Mouse (Mus musculus): ENCODE data around the gene Arhgdia. TPM values are rescaled to one million over a fixed set of nuclear protein-coding genes. Genes with fewer than 3 reads are reported as not detected.
A peak's percentile ranks its signal among the peaks of the same experiment; 100 is the strongest.
"Not testable (repeated sequence)": the region's sequence is repeated elsewhere in the genome, so short reads cannot be mapped to it uniquely, and the experiment has no call there.

Arhgdia gene
- polyA plus RNA-seq, 1 experiment from 2014 or later: 553 TPM

DNA sequence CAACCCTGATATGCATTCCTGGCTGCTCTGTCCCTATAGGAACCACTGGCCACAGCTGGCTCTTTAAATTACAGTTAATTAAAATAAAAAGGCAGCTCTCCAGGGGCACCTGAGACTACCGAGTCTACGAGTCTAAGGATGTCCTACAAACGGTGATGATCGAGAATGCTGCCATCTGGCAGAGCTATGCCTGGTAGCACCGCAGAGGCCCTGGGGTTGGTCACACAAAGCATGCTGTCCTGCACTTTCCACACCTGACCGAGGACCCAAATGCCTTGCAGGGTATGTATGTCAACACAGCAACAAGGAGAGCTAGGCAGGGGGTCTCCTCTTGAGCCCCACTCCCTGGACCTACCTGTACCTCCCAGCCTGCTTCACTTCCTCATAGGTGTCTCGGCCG is 32.6 kb upstream of the Arhgdia start:
- no peak for DNase-seq (ENCODE audit: low spot score)

- no peak for DNase-seq (ENCODE audit: low spot score)
Measured at GRCm38 (mm10) chr11:120613481-120613972, 32.1 kb upstream of the Arhgdia start.

DNA sequence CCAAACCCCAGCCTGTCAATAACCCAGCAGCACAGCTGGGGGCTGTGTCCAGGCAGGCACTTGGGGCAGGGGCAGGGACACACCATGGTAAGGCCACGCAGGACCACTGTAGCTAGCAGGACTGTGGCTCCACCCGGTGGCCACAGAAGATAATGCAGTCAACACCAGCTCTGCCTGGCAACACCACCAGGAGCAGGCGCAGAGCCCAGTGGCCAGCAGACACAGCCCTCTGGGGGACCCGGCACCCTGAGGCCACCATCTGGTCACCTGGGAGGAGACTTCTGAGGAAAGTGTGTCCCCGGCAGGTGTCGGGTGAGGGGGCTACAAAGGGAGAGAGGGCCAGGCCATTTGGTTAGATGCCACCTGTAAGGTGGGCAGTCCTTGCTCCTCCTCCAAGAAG is 31.3 kb upstream of the Arhgdia start:
- DNase-seq (ENCODE audit: low spot score): peak; percentile 75

GRCm38 (mm10) chr11:120610477-120611046 is 29.1 kb upstream of the Arhgdia start:
- no peak for DNase-seq (ENCODE audit: low spot score)

DNA sequence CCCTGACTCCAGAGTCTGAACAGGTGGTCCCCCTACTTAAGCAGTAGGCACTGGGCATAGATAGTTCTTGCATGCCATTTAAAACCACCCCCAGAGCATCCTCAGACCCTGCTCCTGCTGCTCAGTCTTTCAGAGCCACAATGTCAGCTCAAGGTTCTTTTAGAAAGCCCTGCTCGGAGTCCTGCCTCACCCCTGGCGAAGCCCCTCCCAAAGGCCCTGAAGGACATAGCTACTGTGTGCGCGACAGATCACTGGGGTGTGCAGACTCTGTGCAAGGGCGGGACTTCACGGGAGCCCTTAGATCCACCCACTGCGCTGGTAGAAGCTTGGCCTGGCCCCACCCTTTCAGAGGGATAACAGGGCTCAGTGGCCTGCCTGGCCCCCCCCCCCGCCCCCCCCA is 27.8 kb upstream of the Arhgdia start:
- no peak for DNase-seq (ENCODE audit: low spot score)

GRCm38 (mm10) chr11:120608241-120609034 is 27.0 kb upstream of the Arhgdia start, which contains the start of gene Npb:
TSS of gene Npb (plus strand) at chr11:120608477.
- no peak for DNase-seq (ENCODE audit: low spot score)

DNA sequence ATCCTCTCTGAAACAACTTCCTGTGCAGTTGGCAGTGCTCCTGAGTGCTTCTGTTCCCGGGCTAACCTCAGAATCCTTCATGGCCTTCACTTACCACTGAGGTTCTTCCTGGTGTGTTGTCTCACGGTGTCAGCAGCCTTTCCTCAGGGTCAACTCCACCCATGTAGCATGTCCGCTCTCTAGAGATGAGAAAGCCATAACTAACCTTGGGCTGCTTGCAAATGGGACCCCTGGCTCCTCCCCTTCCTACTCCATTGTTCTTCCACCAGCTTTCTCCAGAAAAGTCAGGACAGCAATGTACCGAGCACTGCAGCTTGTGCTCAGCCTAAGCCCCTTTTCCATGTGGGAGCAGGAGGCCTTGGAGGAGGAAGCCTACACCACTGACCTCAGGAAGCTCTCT is 25.3 kb upstream of the Arhgdia start:
- no peak for DNase-seq (ENCODE audit: low spot score)

DNA sequence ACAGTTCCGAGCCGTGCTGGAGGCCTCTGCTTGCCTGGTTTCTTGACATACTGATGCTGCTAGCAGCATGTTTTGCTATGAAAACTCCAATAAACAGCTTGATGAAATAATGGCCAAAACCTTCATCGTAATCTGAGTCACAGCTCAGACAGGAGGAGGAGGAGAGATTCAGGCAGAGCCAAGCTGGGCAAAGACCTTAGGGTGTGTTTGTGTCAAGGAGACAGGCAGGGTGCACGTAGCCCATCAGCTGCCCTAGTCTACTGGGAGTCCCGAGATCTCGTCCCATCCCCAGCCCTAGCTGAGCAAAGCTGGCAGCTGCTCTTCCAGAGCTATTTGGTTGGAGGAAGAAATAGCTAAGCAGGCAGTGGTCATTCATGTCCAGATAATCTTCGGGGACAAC is 24.2 kb upstream of the Arhgdia start:
- DNase-seq (ENCODE audit: low spot score): no peak

DNA sequence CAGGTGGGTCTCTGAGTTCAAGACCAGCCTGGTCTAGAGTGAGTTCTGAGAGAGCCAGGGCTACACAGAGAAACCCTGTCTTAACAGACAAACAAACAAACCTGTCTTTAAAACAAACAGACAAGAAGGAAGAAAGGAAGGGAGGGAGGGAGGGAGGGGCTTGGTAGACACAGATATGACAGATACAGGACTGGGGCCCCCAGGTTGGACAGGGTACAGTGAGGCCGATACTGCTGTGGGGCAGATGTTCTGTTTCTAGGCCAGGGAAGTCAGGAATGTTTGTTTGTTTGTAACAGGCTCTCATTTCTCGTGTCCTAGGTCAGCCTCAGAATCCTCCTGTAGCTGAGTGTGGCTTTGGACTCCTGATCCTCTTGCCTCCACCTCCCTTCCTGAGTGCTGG is 22.1 kb upstream of the Arhgdia start:
- DNase-seq (ENCODE audit: low spot score): no peak

- DNase-seq (ENCODE audit: low spot score): peak; percentile 87
Measured at GRCm38 (mm10) chr11:120600716-120601115, 19.3 kb upstream of the Arhgdia start.

- no peak for DNase-seq (ENCODE audit: low spot score)
Measured at GRCm38 (mm10) chr11:120598990-120599549, 17.6 kb upstream of the Arhgdia start.

GRCm38 (mm10) chr11:120598283-120598989 is 17.0 kb upstream of the Arhgdia start, which contains the start of the genes Alyref and Anapc11:
TSS of gene Alyref (minus strand) at chr11:120598365.
TSS of gene Anapc11 (plus strand) at chr11:120598421.
- DNase-seq (ENCODE audit: low spot score): peak; percentile 99

DNA sequence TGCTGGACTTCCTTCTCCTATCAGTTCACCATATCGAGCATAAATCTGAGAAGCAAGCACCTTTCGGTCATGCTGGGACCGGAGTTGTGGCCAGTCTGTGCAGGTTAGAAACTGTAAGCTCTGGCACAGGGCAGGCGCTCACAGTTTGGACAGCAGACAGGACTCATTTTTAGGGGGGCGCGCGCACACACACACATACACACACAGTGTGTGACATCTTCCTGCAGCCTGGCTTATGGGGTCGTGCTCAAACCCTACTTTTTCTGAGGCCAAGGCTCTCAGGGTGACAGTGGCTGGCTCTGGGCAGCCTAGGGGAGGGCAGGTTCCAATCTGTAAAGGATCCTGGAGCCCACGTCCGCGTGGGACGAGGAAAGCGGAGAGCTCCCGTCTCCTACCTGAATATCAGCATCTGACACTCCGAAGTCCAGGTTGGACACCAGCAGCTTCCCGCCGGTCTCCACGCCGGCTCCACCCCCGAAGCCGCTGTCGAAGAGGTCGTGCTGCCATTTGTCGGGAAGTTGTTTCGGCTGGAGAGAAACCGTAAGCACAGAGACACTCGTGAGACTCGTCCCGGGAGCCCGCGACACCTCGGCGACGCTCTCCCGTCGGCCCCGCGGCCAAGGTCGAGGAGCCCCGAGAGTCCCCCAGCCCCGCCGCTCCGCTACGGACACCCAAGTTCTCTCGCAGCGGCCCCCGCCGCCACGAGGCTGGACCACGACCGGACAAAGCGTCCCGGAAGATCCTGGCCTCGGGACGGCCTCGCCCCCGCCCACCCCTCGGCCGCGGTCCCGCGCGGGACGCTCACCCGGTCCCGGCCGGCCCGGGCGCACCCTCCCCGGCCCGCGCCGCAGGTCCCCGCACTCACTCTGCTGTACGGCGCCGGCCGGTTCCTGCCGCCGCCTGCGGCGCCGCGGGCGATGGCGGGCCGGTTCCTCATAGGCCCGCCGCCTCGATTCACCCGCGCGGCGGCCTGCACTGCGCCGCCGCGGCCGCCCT is 16.1 kb upstream of the Arhgdia start:
- DNase-seq (ENCODE audit: low spot score): no peak

GRCm38 (mm10) chr11:120588531-120588930 is 7.1 kb upstream of the Arhgdia start:
- DNase-seq (ENCODE audit: low spot score): no peak

- no peak for DNase-seq (ENCODE audit: low spot score)
Measured at GRCm38 (mm10) chr11:120583937-120584336, 2.5 kb upstream of the Arhgdia start.

GRCm38 (mm10) chr11:120582982-120583293 is 1.5 kb upstream of the Arhgdia start:
- not testable (repeated sequence) for DNase-seq (ENCODE audit: low spot score)

DNA sequence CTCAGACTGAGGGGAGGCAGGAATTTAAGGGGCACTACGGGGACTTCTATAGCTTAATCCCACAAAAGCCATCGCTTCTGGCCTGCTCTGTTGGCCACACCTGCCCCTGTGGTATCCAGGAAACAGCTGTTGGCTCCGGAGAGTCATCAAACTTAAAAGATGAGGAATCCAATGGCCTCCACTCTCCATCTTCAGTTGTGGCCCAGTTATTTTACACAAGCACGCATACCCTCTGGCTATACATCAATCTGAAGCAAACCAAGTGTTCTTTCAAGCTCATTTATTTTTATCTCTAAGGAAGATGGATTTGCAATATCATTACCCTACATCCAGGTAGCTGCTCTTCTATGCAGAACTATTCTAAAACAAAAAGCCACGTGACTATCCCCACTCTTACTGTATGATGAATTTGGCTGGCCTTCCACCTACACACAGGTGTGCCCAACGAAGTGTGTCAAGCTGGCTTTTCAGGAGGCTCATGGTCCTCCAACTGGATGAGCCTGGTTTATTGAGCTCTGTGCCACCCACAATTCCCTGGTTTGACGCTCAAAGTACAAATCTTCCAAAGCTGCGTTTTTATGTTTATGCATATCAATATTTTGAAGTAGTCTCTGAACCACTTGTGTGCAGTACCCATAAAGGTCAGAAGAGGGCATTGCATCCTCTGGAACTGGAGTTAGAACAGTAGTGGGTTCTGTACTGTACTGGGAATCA is 1.0 kb upstream of the Arhgdia start:
- peak; percentile 57 for DNase-seq (ENCODE audit: low spot score)

- DNase-seq (ENCODE audit: low spot score): peak; percentile 42
Measured at GRCm38 (mm10) chr11:120580871-120581331, 523 bp downstream of the Arhgdia start.

GRCm38 (mm10) chr11:120580190-120580589 is 1.2 kb downstream of the Arhgdia start:
- no peak for DNase-seq (ENCODE audit: low spot score)
